Mouse (Mus musculus) cerebellum, adult 2 months (tissue): ENCODE data around the gene Gm17018.

ENCODE experiments used
- CTCF ChIP-seq: fragments of 200-500 bp; IDR thresholded peaks from 2 replicates; pipeline ENCODE4 v1.5.1; 2011; ENCODE audit warnings: low read depth, mild to moderate bottlenecking, control low read depth, low read length, moderate library complexity, borderline replicate concordance; ENCODE audit not compliant: insufficient read depth
- POLR2A ChIP-seq: fragments of 200-500 bp; IDR thresholded peaks from 2 replicates; pipeline ENCODE4 v1.6.1; 2011; ENCODE audit warnings: low read length, control low read depth, borderline replicate concordance; ENCODE audit not compliant: insufficient read depth

- TF ChIP-seq CTCF (no peak), POLR2A (no peak)
These were observed 19.8 kb downstream of the Gm17018 start for GRCm38 (mm10) chr19:45580235-45580634.
